Mouse (Mus musculus) liver, embryonic 16.5 days (tissue): ENCODE measurements around the gene Gcnt1. TPM values are rescaled to one million over a fixed set of nuclear protein-coding genes. Genes with fewer than 3 reads are reported as not detected.

ENCODE experiments used
- ATAC-seq: fragments of 200-750 bp; cut with Nextera tagmentation; 2 replicates; pipeline ENCODE4 v1.8.0; 2017; ENCODE audit warnings: low read depth, mild to moderate bottlenecking, moderate number of reproducible peaks, moderate library complexity
- H3K27ac ChIP-seq: fragments of 300-500 bp; sonication (generic); 2 replicates; pipeline ENCODE4 v1.5.1; 2014; ENCODE audit warnings: mild to moderate bottlenecking, low read length
- H3K27me3 ChIP-seq: fragments of 300-500 bp; sonication (generic); 2 replicates; pipeline ENCODE4 v1.6.1; 2014; ENCODE audit warnings: low read depth, low read length, mixed read lengths; ENCODE audit not compliant: control insufficient read depth, insufficient read depth
- H3K36me3 ChIP-seq: fragments of 300-500 bp; sonication (generic); 2 replicates; pipeline ENCODE4 v1.6.1; 2014; ENCODE audit warnings: mild to moderate bottlenecking; ENCODE audit not compliant: control insufficient read depth, insufficient read depth
- H3K4me1 ChIP-seq: fragments of 300-500 bp; sonication (generic); 2 replicates; pipeline ENCODE4 v1.6.1; 2014; ENCODE audit warnings: low read depth, low read length, mixed read lengths; ENCODE audit not compliant: control insufficient read depth
- H3K4me2 ChIP-seq: fragments of 300-500 bp; sonication (generic); 2 replicates; pipeline ENCODE4 v1.6.1; 2014; ENCODE audit warnings: low read depth, low read length, mixed read lengths
- H3K4me3 ChIP-seq: fragments of 300-500 bp; sonication (generic); 2 replicates; pipeline ENCODE4 v1.5.1; 2014; ENCODE audit warnings: low read depth, mild to moderate bottlenecking, low read length
- H3K9ac ChIP-seq: fragments of 300-500 bp; sonication (generic); 2 replicates; pipeline ENCODE4 v1.6.1; 2014; ENCODE audit warnings: low read depth, low read length
- H3K9me3 ChIP-seq: fragments of 300-500 bp; sonication (generic); replicated peaks from 2 replicates; pipeline ENCODE4 v1.6.1; 2016; ENCODE audit warnings: low read length; ENCODE audit not compliant: control insufficient read depth
- WGBS: fragments of 180-500 bp; shearing (Covaris S2); extraction: QIAGEN DNeasy Blood & Tissue Kit; methylation state at CpG from one replicate; pipeline ENCODE4 v1.1.7; 2014; ENCODE audit not compliant: insufficient replicate concordance; 5-methylcytosine and 5-hydroxymethylcytosine counted together
- polyA plus RNA-seq: library from polyadenylated mRNA; unstranded; fragments of >200 nt; fragmentation: Nextera tagmentation; extraction: Ambion mirVana; gene quantifications from 2 replicates; pipeline ENCODE4 v1.2.1, GENCODE M21; 2015

The Gcnt1 gene
- polyA plus RNA-seq, 1 experiment from 2014 or later = 18.9 TPM

DNA sequence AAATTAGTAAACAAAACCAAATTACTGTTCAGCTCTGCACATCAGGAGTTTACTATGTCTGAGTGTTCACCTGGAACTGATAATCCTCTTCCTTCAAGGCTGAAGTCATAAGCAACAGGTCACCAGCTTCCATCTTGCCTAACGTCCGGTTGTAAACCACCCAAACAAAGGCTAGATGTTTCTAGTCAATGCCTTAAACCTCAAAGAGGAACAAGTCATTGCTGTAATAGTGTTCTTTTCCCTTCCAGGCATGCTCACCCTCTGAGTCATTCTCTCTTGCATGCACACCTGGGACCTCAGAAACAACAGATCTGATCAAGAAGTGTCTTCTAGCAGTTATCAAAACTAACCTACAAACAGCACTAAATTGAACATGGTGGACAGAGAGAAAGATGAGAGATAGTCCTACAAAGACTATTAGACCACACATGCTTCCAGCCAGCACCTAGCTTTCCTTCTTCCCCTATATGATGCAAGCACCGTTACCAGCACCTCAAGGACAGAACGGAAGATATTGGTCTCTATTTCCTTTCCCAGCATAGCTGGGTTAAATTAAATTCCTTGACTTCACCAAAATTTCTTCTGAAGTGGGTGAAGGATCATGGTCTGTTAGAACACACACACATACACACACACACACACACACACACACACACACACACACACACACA is 94.1 kb downstream of the Gcnt1 start:
- Histone ChIP-seq H3K4me1 (no peaks in the 10 kb centered on the region), H3K36me3 (no peaks in the 10 kb centered on the region), H3K9me3 (no peaks in the 10 kb centered on the region), H3K27ac (no peak overlapping the region), H3K27me3 (no peaks in the 10 kb centered on the region), H3K4me2 (no peak overlapping the region), H3K4me3 (no peak overlapping the region), H3K9ac (no peak overlapping the region)
- no peak for ATAC-seq
- WGBS = 53% methylated on average over 4 of the region's 4 CpGs

Other genes with a start within 250 kb of the Gcnt1 start
- gene Rfk, start 21.2 kb upstream of the Gcnt1 start, polyA plus RNA-seq = 48.8 and 49.8 TPM in 2 replicates